Mouse (Mus musculus) CH12.LX (cell line): ENCODE measurements at regions not wholly inside any gene's neighbourhood (a gene's known extent, or its start where the extent isn't known, plus 50 kb on each side); places are given as distances from the start of the nearest gene placed in this dataset.

Experiments used
- CTCF ChIP-seq, 2 experiments: IDR thresholded peaks in 1 of 2; conservative IDR thresholded peaks in 1 of 2; 2 replicates each; pipeline ENCODE4 v1.5.1; 2011 to 2012; ENCODE audit warnings: low read depth in 2 of 2, low read length in 2 of 2, improper control_type of control experiment in 1 of 2, inconsistent platforms in 1 of 2, mild to moderate bottlenecking in 1 of 2, moderate library complexity in 1 of 2
- E2F4 ChIP-seq: IDR thresholded peaks from 2 replicates; pipeline ENCODE4 v1.6.1; 2011; ENCODE audit warnings: low read depth, low read length, improper control_type of control experiment; ENCODE audit not compliant: insufficient replicate concordance
- ETS1 ChIP-seq: conservative IDR thresholded peaks from 2 replicates; pipeline ENCODE4 v1.6.1; 2012; ENCODE audit warnings: low read depth, mild to moderate bottlenecking, inconsistent platforms, low read length, improper control_type of control experiment, moderate library complexity
- GABPA ChIP-seq: IDR thresholded peaks from 2 replicates; pipeline ENCODE4 v1.6.1; 2012; ENCODE audit warnings: low read depth, low read length, improper control_type of control experiment, inconsistent platforms; ENCODE audit not compliant: insufficient replicate concordance
- HCFC1 ChIP-seq: IDR thresholded peaks from 2 replicates; pipeline ENCODE4 v1.6.1; 2012; ENCODE audit warnings: low read depth, mild to moderate bottlenecking, inconsistent platforms, low read length, improper control_type of control experiment
- JUND ChIP-seq: conservative IDR thresholded peaks from 2 replicates; pipeline ENCODE4 v1.6.1; 2011; ENCODE audit warnings: low read depth, low read length, improper control_type of control experiment
- MAZ ChIP-seq: IDR thresholded peaks from 2 replicates; pipeline ENCODE4 v1.6.1; 2012; ENCODE audit warnings: low read depth, mild to moderate bottlenecking, inconsistent platforms, low read length, improper control_type of control experiment, moderate library complexity
- MYC ChIP-seq: IDR thresholded peaks from 2 replicates; pipeline ENCODE4 v1.6.1; 2011; ENCODE audit warnings: low read depth, mild to moderate bottlenecking, improper control_type of control experiment, low read length
- POLR2A ChIP-seq: IDR thresholded peaks from 2 replicates; pipeline ENCODE4 v1.6.1; 2011; ENCODE audit warnings: low read depth, mild to moderate bottlenecking, improper control_type of control experiment, low read length
- USF1 ChIP-seq: IDR thresholded peaks from 2 replicates; pipeline ENCODE4 v1.6.1; 2014; ENCODE audit warnings: low read depth, mild to moderate bottlenecking, inconsistent platforms, low read length, improper control_type of control experiment
- USF2 ChIP-seq: conservative IDR thresholded peaks from 2 replicates; pipeline ENCODE4 v1.6.1; 2011; ENCODE audit warnings: low read depth, low read length, improper control_type of control experiment

- TF ChIP-seq MAZ, result no peak
- no peak for TF ChIP-seq USF2
- TF ChIP-seq HCFC1, result no peak
- TF ChIP-seq GABPA, result no peak
- TF ChIP-seq ETS1, result no peak
- TF ChIP-seq POLR2A, result no peak
- TF ChIP-seq USF1, result no peak
- TF ChIP-seq JUND, result no peak
- TF ChIP-seq CTCF (conservative IDR thresholded peaks at IDR 0.05 in 1 of 2, IDR thresholded peaks at IDR 0.05 in 1 of 2; ENCODE audit: low read depth in 2 of 2, low read length in 2 of 2), result peak in 1 of 2 experiments; percentile 50; a peak in 2 of 4 replicates
- TF ChIP-seq MYC, result no peak
- TF ChIP-seq E2F4, result no peak
These were observed 72.6 kb downstream of the Xrcc2 start for GRCm38 (mm10) chr5:25632861-25633535.
